Mouse (Mus musculus) midbrain, embryonic 14.5 days (tissue): ENCODE measurements at regions not wholly inside any gene's neighbourhood (a gene's known extent, or its start where the extent isn't known, plus 50 kb on each side); places are given as distances from the start of the nearest gene placed in this dataset.

ENCODE experiments used
- ATAC-seq: fragments of 200-750 bp; cut with Nextera tagmentation; 2 replicates; pipeline ENCODE4 v1.8.0; 2017; ENCODE audit warnings: moderate number of reproducible peaks, moderate library complexity; ENCODE audit not compliant: low FRiP score, low TSS enrichment
- DNase-seq: peaks from one replicate; pipeline ENCODE4 v3.0.0-alpha.2; 2015
- H3K27ac ChIP-seq: fragments of 300-500 bp; sonication (generic); replicated peaks from 2 replicates; pipeline ENCODE4 v1.5.1; 2014; ENCODE audit warnings: mild to moderate bottlenecking, low read depth, low read length, moderate library complexity
- H3K27me3 ChIP-seq: fragments of 300-500 bp; sonication (generic); 2 replicates; pipeline ENCODE4 v1.6.1; 2014; ENCODE audit warnings: low read length, control low read depth, mixed read lengths; ENCODE audit not compliant: control insufficient read depth, insufficient read depth
- H3K36me3 ChIP-seq: fragments of 300-500 bp; sonication (generic); 2 replicates; pipeline ENCODE4 v1.6.1; 2014; ENCODE audit warnings: low read length, control low read depth; ENCODE audit not compliant: control insufficient read depth, insufficient read depth
- H3K4me1 ChIP-seq: fragments of 300-500 bp; sonication (generic); 2 replicates; pipeline ENCODE4 v1.6.1; 2014; ENCODE audit warnings: mild to moderate bottlenecking, antibody characterized with exemption, low read length, control low read depth; ENCODE audit not compliant: control insufficient read depth, insufficient read depth
- H3K4me2 ChIP-seq: fragments of 300-500 bp; sonication (generic); 2 replicates; pipeline ENCODE4 v1.6.1; 2014; ENCODE audit warnings: mild to moderate bottlenecking, low read length, moderate library complexity
- H3K4me3 ChIP-seq: fragments of 300-500 bp; sonication (generic); replicated peaks from 2 replicates; pipeline ENCODE4 v1.5.1; 2014; ENCODE audit warnings: low read depth, low read length
- H3K9ac ChIP-seq: fragments of 300-500 bp; sonication (generic); replicated peaks from 2 replicates; pipeline ENCODE4 v1.6.1; 2014; ENCODE audit warnings: mild to moderate bottlenecking, low read length, moderate library complexity
- H3K9me3 ChIP-seq: fragments of 300-500 bp; sonication (generic); 2 replicates; pipeline ENCODE4 v1.6.1; 2016; ENCODE audit warnings: low read length, control low read depth, mixed read lengths; ENCODE audit not compliant: control insufficient read depth
- WGBS: fragments of 180-500 bp; shearing (Covaris S2); extraction: QIAGEN DNeasy Blood & Tissue Kit; methylation state at CpG from one replicate; pipeline ENCODE4 v1.1.7; 2014; 5-methylcytosine and 5-hydroxymethylcytosine counted together

GRCm38 (mm10) chr13:107720874-107721574 is 323.2 kb upstream of the Smim15 start:
- DNase-seq: no peak
- ATAC-seq: no peak
- 77% methylated on average over 8 of the region's 8 CpGs for WGBS
- Histone ChIP-seq H3K4me1 (peaks cover 6% of the 10 kb centered on the region), H3K27me3 (no peaks in the 10 kb centered on the region), H3K27ac (no peak overlapping the region), H3K4me3 (no peak overlapping the region), H3K9ac (no peak overlapping the region), H3K4me2 (no peak overlapping the region), H3K9me3 (no peaks in the 10 kb centered on the region), H3K36me3 (peaks cover 10% of the 10 kb centered on the region)

- peak; percentile 45 for DNase-seq
- H3K9ac ChIP-seq: no peak overlapping the region
- peak; percentile 37; the same call in 1 of the 2 replicates for ATAC-seq
- peaks cover 6% of the 10 kb centered on the region for H3K4me1 ChIP-seq
- no peaks in the 10 kb centered on the region for H3K9me3 ChIP-seq
- H3K4me2 ChIP-seq: no peak overlapping the region
- H3K27ac ChIP-seq: no peak overlapping the region; the same call in none of the 2 replicates
- whole genome bisulfite sequencing: 30% methylated on average over 14 of the region's 14 CpGs
- H3K36me3 ChIP-seq: 0 out of 2 replicates have a peak, but pooled peaks cover 4% of the 10 kb centered on the region
- H3K27me3 ChIP-seq: no peaks in the 10 kb centered on the region
- H3K4me3 ChIP-seq: no peak overlapping the region
These were observed 325.1 kb upstream of the Smim15 start for GRCm38 (mm10) chr13:107718973-107719620.

- Histone ChIP-seq H3K27ac (no peak overlapping the region), H3K27me3 (no peaks in the 10 kb centered on the region), H3K4me1 (peaks cover 6% of the 10 kb centered on the region), H3K36me3 (no peaks in the 10 kb centered on the region), H3K9ac (no peak overlapping the region), H3K4me2 (no peak overlapping the region), H3K9me3 (no peaks in the 10 kb centered on the region), H3K4me3 (no peak overlapping the region)
- no peak for ATAC-seq
- 93% methylated on average over 4 of the region's 4 CpGs for WGBS
- DNase-seq: no peak
These were observed 328.6 kb upstream of the Smim15 start for GRCm38 (mm10) chr13:107715616-107716015.

GRCm38 (mm10) chr13:107714001-107714400 is 330.2 kb upstream of the Smim15 start:
- peaks cover 4% of the 10 kb centered on the region for H3K4me1 ChIP-seq
- 88% methylated on average over 1 of the region's 1 CpGs for WGBS
- H3K9ac ChIP-seq: no peak overlapping the region
- DNase-seq (no peak), ATAC-seq (no peak)
- H3K27ac ChIP-seq: no peak overlapping the region
- H3K9me3 ChIP-seq: no peaks in the 10 kb centered on the region
- H3K36me3 ChIP-seq: no peaks in the 10 kb centered on the region
- H3K27me3 ChIP-seq: no peaks in the 10 kb centered on the region
- H3K4me2 ChIP-seq: no peak overlapping the region
- no peak overlapping the region for H3K4me3 ChIP-seq

GRCm38 (mm10) chr13:107711341-107711994 is 332.8 kb upstream of the Smim15 start:
- Histone ChIP-seq H3K27ac (no peak overlapping the region), H3K9me3 (no peaks in the 10 kb centered on the region), H3K36me3 (no peaks in the 10 kb centered on the region), H3K4me1 (0 out of 2 replicates have a peak, but pooled peaks cover 3% of the 10 kb centered on the region), H3K27me3 (no peaks in the 10 kb centered on the region), H3K4me3 (no peak overlapping the region), H3K9ac (no peak overlapping the region), H3K4me2 (no peak overlapping the region)
- 90% methylated on average over 4 of the region's 4 CpGs for WGBS
- DNase-seq (no peak), ATAC-seq (no peak)

- ATAC-seq: no peak
- 85% methylated on average over 4 of the region's 4 CpGs for WGBS
- Histone ChIP-seq H3K27me3 (no peaks in the 10 kb centered on the region), H3K4me1 (0 out of 2 replicates have a peak, but pooled peaks cover 3% of the 10 kb centered on the region), H3K27ac (no peak overlapping the region), H3K36me3 (no peaks in the 10 kb centered on the region), H3K9me3 (no peaks in the 10 kb centered on the region), H3K4me3 (no peak overlapping the region), H3K4me2 (no peak overlapping the region), H3K9ac (no peak overlapping the region)
- DNase-seq: no peak
These were observed 333.9 kb upstream of the Smim15 start for GRCm38 (mm10) chr13:107710368-107710767.

GRCm38 (mm10) chr13:107709828-107710227 is 334.4 kb upstream of the Smim15 start:
- Histone ChIP-seq H3K9ac (no peak overlapping the region), H3K27ac (no peak overlapping the region), H3K27me3 (no peaks in the 10 kb centered on the region), H3K9me3 (no peaks in the 10 kb centered on the region), H3K4me3 (no peak overlapping the region), H3K4me2 (no peak overlapping the region), H3K36me3 (no peaks in the 10 kb centered on the region), H3K4me1 (0 out of 2 replicates have a peak, but pooled peaks cover 3% of the 10 kb centered on the region)
- no peak for DNase-seq
- no peak for ATAC-seq
- 60% methylated on average over 2 of the region's 2 CpGs for WGBS

- no peak for ATAC-seq
- H3K9me3 ChIP-seq: no peaks in the 10 kb centered on the region
- no peak overlapping the region for H3K4me3 ChIP-seq
- whole genome bisulfite sequencing: 66% methylated on average over 7 of the region's 7 CpGs
- H3K27me3 ChIP-seq: no peaks in the 10 kb centered on the region
- no peaks in the 10 kb centered on the region for H3K36me3 ChIP-seq
- DNase-seq: no peak
- H3K4me1 ChIP-seq: peaks cover 11% of the 10 kb centered on the region
- H3K27ac ChIP-seq: no peak overlapping the region
- H3K9ac ChIP-seq: no peak overlapping the region
- H3K4me2 ChIP-seq: no peak overlapping the region
These were observed 340.5 kb upstream of the Smim15 start for GRCm38 (mm10) chr13:107703736-107704135.
